Mouse (Mus musculus): ENCODE data around the gene Gm136.
"Not testable (repeated sequence)": the region's sequence is repeated elsewhere in the genome, so short reads cannot be mapped to it uniquely, and the experiment has no call there.

Gm136 gene

DNA sequence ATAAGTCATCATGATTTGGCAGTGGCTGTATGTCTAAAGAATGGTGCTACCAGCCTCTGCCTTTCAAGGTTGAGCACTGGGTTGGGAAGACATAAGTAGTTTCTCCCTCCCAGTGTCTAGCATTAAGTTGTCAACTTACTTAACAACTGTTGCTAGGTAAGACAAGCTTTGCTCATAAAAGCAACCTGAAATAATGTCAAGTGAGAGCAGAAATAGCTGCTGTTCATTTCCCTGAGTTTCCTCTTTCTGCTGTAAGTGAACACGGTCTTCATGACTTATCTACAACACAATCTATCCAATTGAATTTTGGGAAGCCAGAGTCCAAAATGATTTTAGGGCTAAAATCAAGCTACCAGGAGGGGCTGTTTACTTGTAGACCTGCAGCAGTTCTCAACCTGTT lies at the start of gene Gm136:
TSS of gene Gm136 (minus strand) at position 101 of the 400 bp plus-strand sequence.
- DNase-seq = no peak

DNA sequence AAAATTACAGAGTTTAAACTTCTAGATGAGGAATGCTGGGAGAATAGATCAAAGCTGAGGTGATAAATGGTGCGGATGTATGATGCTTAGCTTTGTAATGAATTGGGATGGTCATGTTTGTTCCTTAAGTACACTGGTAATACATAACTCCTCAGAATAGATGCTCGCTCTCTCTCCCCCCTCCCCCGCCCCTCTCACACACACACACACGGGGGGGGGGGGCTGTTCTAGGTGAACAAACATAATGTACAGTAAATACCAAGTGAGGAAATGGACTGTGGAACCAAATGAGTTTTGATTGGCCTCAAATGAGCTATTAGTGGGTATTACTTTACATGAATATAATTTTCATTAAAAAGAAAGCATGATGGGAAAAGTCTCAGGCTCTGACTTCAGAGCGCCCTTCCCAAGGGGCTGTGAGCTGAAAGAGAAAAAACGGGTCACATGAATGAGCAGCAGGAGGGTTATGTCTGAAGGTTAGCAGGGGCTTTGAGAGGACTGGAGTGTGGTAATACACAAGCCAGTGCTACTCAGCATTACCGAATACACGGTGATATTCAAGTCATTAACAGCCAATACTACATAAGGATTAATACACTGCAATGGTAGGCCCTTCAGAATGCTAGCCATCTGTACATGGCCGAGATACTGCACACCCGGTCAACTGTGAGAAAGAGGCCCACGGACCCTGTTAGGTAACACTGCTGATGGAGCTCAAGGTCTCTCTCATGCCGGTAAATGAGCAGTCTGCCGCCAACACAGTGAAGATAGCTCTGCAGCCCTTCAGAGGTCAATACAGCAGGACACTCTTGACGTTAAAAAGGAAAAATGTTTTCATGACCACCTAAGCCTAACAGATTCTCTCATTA lies 45.3 kb upstream of the Gm136 start:
- no peak for DNase-seq

DNA sequence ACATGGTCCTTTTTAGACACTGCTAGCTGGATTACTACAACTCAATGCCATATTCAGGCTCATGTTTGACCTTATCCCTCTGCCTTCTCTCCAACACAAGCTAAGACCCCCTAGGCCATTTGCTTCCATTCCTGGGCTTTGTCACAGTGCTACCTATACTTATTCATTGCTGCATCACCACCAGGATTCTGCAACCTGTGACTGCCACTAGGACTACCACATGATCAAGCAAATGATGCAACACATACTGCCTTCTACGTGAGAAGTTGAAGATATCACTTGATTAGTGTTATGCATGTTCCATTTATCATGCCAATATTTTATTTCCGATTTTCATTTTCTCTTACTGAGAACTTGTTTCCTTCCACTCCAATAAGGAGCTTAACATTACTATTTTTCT lies 41.9 kb upstream of the Gm136 start:
- DNase-seq = no peak

DNA sequence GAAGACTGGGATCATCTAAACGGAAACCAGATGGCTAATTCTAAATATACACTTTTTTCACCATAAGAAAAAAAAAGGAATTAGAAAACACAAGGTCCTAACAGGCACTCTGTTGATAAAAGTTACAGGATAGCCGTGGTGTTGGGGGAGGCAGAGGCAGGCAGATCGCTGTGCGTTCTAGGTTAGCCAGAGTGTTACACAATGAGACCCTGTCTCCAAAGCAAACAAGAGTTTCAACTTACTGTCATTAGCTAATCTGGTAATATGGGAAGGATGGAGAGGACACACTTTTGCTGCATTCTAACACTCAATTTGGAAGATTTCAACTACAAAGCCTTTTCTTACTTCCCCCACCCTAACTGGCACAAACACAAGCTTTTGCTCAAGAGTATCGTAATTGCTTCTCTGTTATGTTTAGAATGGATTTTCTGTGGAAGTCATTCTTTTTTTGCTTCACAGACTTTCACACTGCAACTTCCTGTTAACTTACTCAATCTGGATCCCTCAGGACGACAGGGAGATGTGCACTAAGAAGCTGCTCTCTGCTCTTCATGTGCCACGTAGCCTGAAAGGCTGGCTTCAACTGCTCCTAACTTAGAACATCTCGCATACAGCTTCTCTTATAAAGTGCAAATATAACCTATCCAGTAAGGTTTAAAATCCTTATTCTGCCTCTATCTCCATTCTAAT lies 41.4 kb upstream of the Gm136 start:
- no peak for DNase-seq

DNA sequence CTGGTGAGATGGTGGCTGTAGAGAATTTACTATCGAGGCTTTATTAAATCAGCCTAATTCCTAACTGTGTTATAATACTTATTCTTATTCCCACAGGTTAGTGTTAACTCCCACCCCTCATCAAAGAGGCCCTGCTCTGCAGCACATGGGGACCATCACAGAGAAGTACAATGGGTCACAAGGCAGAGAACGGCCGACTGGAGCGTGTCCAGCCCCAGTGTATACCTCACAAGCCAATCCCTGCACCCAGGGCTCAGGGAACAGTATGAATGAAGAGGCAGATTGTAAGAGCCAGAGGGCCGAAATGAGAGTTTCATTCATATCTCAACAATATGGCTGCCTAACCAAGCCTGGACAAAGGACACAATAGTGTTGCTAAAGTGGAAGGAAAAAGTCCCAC lies 40.2 kb upstream of the Gm136 start:
- DNase-seq = no peak

DNA sequence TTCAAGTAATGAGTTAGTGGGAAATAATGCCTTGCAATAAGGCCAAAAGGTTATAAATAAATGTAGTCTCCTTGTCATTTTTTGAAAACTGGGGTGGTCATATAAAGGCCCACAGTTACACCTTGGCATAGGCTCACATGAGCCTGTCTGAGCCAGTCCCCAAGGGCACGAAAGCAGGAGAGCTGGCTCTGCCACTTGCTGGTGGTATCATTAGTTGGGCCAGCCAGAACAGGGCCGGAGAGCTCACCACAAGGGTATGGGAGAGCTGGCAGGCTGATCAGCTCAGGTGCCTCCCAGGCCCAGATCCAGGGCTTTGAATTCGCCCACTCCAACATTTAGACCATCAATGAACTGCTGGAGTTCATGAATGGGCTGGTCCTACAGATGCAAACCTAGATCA lies 30.4 kb upstream of the Gm136 start:
- no peak for DNase-seq

DNA sequence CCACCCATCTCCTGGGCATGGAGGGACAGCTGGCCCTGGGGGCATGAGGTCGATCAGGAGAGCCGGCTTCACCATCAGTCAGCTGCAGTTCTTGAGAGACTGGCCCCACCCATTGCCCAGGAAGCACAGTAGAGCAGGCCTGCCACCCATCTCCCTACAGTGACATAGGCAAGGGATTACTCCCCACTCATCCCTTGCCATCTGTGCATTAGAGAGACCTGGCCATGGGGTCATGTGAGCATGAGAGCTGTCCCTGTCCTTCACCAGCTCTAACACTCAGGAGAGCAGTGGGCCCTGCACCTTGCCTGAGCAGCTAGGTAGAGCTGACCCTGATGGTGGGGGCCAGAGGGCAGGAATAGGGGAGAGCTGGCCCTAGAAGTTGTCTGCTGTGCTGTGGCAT lies 29.6 kb upstream of the Gm136 start:
- DNase-seq = no peak

DNA sequence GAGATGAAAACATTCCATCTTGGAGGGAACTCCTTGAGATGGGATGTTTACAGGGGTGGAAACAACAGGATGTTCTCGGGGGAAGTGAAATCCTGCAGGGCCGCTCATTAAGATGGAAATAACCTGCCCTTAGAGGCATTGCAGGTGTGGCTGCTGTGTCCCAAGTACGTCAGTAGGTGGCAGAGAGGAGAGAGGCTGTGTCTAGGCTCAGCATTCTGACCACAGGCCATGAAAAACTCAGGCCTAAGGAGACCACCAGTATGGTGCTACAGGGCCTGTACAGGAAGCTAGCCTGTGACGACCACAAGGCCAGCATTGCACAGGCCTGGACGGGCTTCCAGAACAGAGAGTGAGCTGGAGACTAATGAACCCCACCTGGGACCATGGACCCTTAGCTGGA lies 28.8 kb upstream of the Gm136 start:
- no peak for DNase-seq

DNA sequence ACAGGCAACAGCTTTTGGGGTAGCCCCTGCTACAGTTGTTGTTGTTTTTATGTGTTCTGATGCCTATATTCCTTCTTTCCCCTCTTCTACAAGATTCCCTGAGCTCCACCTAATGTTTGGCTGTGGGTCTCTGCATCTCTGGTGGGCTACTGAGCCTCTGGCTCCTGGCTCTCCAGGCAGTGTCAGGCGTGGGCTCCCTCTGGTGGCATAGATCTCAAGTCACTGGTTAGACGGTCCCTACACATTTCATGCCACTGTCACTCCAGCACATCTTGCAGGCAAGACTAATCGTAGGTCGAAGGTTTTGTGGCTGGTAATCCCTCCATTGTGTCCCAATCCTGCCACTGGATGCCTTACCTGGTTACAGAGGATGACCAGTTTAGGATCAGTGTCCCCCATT lies 26.7 kb upstream of the Gm136 start:
- peak; percentile 20 for DNase-seq

DNA sequence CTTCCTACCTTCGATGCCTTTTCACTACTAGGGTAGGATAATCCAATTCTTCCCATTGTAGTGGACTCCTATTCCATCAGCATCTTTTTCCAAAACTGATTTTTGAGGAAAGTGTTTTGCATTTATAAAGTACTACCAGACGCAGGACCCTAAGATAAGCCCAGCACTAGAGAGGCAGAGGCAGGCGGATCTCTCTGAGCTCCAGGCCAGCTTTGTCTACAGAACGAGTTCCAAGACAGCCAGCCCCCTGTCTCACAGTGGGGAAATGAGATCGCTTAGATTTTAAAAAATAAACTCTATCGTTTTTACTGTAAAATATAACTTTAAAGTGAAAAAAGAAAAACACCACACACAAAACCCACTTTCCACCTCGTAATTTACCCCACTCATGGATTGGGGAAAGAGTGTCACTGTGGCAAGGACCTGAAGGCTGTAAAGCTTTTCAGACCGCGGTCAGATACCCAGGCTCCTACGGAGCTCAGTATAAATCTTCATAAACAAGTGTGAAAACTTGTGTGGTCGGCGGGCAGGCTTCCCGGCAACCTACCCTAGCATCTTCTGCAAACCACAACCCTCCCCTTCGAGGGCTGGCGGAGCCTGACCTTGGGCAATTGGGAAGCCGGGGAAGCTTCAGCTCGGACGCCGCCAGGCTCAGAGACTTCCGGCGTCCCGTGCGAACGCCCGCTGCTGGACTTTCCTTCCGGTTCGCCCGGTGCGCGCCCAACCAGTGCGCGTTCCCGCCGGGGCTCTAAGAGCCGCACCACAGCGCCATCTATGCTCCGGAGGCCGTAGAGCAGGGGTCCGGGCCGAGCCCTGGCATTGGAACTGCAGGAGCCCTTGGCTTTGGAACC lies 21.8 kb upstream of the Gm136 start, which contains the start of gene Smim8:
TSS of gene Smim8 (minus strand) at position 747 of the 851 bp plus-strand sequence.
- DNase-seq = peak; percentile 95

DNA sequence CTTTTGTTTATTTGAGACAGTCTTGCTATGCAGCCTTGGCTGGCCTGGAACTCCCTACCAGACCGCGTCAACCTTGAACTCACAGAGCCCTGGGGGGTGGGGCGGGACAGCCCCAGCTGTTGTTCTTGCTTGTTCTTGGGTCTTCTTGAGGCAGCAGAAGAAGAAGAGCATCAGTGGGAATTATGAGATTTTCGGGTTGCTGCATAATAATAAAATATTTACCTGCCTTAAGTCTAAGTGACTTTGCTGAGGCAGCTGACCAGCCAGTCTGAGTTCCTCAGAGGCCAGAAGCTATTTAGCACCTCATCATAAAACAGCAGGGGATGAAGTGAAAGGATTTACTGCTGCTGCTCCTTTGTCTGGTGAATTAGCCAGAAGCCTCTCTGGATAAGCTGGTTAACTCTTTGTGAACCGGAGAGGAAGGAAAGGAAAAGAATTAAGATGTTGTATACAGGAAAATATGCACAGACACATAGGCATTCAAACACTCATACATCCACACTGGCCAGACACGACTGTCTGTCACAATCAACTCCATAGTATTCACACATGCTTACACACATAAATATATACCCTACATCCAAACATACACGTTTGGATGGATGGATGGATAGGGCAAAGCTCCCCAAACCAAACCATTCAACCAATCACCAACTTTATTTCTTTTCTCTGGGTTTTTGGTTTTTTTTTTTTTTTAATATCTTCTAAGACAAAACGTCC lies 15.7 kb upstream of the Gm136 start:
- DNase-seq = no peak

DNA sequence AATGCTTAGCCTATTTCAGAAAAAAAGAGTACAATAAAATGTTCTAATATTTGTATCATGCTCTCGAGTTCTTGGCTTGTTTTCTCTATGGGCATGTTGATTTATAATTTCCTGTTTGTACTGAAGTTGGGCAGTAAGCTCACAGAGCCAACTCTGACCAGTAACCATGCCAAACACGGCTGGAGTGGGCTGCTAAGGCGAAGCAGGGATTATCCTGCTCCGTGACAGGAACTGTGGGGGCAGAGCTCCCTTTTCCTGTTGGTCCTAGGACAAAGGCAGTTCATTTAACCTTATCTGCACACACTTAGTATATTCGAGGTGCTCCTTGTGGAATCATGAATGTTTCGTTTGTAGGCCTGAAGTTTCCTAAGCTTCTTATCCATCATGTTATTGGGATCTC lies 6.8 kb downstream of the Gm136 start:
- no peak for DNase-seq

DNA sequence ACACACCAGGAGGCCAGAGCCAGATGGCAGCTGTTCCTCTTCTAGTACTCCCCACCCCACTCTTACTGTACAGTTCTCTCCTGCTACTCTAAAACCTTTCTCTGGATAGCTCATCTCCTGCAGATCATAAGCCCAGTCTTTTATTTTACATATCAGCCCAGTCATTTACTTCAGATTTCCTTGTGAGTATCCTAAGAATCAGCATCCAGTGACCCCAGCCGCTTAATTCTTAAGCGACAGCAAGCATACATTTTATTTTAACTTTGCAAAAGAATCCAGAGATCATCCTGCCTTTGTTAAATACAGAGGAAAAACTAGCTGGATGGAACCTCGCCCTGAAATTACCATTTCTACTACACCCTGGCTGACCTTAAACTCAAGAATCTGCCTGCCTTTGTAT lies 21.6 kb downstream of the Gm136 start:
- no peak for DNase-seq

DNA sequence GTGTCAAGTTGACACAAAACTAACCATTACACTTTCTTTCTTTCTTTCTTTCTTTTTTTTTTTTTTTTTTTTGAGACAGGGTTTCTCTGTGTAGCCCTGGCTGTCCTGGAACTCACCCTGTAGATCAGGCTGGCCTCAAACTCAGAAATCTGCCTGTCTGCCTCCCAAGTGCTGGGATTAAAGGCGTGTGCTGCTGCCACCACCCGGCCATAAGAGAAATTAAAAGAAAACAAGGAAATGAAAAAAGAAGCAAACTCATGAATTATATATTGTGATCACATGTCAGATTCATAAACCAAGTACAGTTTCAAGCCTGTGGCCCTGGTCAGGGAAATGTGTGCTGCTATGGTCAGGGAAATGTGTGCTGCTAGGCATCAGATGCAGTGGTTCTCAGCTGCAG lies 22.6 kb downstream of the Gm136 start:
- not testable (repeated sequence) for DNase-seq

DNA sequence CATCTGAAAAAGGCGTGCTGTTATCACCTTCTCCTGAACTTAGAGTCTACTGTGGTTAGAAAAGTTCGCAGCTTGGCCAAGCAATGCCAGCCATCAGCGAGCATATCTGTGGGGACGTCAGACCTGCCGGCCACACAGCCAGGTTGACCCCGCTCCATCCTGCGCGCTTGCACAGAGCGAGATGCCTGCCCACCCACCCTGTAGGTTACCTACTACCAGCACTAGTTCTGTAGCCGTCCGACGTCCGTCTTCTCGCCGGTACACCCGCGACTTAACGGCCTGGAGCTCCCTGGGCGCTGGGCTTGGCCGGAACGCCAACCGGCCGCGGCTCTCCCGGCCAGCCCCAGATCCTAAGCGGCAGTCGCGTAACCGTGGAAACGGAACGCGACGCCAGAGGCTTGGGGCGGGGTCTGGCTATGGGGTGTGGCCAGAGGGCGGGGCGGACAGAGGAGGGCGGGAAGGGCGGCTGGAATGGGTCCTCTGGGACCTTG lies 26.2 kb downstream of the Gm136 start, which contains the start of gene Cfap206:
TSS of gene Cfap206 (minus strand) at position 356 of the 491 bp plus-strand sequence.
- peak; percentile 50 for DNase-seq

DNA sequence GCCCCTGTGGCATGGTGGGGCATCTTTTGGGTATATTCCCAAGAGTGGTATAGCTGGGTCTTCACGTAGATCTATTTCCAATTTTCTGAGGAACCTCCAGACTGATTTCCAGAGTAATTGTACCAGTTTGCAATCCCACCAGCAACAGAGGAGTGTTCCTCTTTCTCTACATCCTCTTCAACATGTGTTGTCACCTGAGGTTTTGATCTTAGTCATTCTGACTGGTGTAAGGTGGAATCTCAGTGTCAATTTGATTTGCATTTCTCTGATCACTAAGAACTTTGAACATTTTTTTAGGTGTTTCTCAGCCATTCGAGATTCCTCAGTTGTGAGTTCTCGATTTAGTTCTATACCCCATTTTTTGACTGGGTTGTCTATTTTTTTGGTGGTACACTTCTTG lies 30.4 kb downstream of the Gm136 start:
- not testable (repeated sequence) for DNase-seq

DNA sequence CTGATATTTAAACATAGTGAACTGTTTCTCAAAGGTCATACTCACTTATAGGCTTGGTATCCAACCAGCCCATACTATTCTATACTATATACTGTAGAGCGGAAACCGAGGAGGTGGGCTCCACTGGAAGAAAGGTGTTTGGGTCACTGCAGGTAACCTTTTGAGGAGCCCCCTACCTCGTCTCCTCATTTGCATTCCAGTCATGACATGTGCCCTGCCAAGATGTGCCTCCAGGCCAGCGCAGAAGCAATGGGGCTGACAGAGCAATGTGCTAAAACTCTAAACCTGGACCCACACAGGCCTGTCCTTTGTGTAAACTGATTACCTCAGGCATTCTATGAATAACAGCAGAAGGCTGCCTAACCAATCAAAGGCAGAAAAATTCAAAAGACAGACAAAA lies 31.8 kb downstream of the Gm136 start:
- no peak for DNase-seq

DNA sequence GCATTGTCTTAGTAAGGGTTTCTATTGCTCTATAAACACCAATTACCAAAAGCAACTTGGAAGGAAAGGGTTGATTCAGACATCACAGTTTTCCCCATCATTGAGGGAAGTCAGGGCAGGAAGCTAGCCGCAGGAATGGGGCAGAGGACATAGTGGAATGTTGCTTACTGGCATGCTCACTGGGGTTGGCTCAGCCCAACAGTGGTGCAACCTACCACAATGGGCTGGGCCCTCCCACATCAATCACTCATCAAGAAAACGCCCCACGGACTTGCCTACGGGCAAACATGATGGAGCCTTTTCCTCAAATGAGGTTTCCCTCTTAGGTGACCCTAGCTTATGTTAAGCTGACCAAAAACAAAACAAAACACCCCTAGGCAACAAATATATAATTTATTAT lies 32.9 kb downstream of the Gm136 start:
- DNase-seq = no peak

DNA sequence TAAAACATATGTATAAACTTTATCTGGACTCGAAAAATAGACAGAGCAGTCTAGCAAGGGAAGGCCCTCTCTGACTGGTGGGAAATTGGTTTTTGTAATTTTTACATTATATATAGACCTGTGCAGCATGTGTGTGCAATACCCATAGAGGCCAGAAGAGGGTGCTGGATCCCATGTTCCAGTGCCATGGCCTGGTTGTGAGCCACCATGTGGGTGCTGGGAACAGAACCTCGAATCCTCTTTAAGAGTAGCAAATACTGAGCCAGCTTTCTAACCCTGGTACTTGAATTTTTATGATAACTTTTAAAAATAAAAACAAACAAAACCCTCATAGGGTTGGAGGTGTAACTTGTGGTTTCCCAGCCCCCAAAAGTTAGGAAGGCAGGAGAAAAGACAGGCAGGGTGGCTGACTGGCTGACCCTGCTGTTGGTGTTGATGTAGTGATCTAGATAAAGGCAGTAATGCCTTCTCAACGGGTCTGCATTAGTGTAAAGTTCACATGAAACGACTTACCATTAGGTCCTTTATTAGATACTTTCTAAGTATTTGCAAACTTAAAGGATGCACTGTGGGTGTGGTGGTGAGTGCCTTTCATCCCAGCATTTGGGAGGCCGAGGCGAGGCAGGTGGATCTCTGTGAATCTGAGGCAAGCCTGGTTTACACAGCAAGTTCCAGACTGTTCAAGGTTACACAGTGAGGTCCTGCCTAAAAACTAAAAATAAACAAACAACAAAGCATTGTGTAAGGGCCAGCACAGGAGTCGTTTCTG lies 35.8 kb downstream of the Gm136 start:
- DNase-seq = no peak

DNA sequence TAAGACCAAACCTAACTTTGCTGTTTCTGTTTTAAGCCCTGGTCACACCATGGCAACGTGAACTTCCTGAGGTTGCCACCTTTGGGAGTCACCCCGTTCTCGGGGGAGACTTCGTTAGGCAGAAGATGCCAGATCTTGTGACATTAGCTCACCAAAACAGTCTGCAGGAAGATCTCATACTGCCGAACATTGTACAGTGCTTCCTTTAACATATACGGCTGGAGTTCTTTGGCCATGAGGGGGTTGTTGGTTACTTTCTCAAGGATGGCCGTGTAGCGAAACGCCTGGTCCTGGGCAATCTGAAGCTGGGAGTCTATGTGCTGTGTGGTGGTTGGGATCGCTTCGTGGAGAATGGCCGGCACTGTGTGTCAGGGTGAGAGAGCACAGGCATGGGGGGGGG lies 36.6 kb downstream of the Gm136 start:
- DNase-seq = no peak

DNA sequence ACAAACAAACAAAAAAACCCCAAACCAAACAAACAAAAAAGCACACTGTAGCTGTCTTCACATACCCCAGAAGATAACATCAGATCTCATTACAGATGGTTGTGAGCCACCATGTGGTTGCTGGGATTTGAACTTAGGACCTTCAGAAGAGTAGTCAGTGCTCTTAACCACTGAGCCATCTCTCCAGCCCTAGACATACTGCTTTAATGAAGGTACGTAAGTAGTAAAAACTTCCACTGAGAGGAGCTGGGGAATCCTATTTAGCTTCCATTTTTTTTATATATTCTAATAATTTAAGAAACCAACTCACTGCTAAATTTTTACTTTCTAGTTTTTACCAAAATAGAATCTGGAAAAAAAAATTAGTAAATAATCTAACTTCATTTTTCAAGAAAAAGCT lies 41.0 kb downstream of the Gm136 start:
- DNase-seq = no peak

DNA sequence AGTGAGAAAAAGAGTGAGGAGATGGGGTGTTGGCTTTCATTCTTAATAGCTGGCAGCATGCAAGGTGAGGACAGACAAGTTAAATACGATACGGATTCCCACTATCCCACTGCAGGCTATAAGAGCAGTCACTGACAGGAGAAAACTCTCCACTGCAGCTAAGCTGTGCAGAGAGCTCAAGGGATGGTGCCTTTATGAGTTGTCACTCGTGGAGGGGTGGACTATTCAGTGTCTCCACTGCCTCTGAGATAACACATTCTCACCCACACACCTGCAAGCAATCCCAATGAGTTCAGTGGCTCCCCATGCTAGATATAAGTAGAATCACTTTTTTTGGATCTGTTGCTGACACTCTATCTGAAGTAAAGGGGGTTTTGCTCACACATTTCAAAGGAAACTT lies 47.9 kb downstream of the Gm136 start:
- DNase-seq = no peak

Data from right cerebral cortex, postnatal 4 days (tissue).